Mouse (Mus musculus): ENCODE results near the gene Sucla2. TPM values are rescaled to one million over a fixed set of nuclear protein-coding genes. Genes with fewer than 3 reads are reported as not detected.
"Not testable (repeated sequence)": the region's sequence is repeated elsewhere in the genome, so short reads cannot be mapped to it uniquely, and the experiment has no call there.

Sucla2 gene
- polyA plus RNA-seq, 2 experiments, result 22.0 to 54.5 TPM

DNA sequence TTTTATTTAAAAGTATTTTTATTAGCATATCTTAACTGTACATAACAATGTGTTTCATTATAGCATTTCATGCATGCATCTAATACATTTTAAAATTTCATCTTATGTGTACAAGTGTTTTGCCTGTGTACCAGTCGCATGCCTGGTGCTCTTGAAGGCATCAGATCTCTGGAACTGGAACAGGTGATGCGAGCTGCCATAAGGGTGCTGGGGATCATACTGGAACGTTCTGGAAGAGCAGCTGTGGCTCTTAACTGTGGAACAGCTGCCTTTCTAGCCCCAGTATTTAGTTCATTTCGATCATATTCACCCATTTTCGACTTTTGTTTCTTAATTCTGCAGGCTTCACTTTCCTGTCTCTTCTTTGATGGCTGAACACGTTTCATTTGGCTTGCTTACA lies 26.0 kb downstream of the Sucla2 start:
- no peak overlapping the region for H3K27ac ChIP-seq
- DNase-seq (ENCODE audit: low read depth in 3 of 3, low spot score in 3 of 3), result no peak
- peaks cover 8 to 13% of the 10 kb centered on the region in 2 experiments for H3K4me1 ChIP-seq (replicated peaks; ENCODE audit: control insufficient read depth in 2 of 2, insufficient read depth in 2 of 2, low read length in 1 of 2)
- no peaks in the 10 kb centered on the region for H3K27me3 ChIP-seq (ENCODE audit: control insufficient read depth, insufficient read depth, low read length)
- no peak overlapping the region for H3K4me3 ChIP-seq (ENCODE audit: insufficient read depth in 1 of 2, low read depth in 2 of 2, low read length in 2 of 2)
- TF ChIP-seq CTCF (IDR thresholded peaks at IDR 0.05; ENCODE audit: low read depth), result no peak
- TF ChIP-seq EP300 (IDR thresholded peaks at IDR 0.05; ENCODE audit: low read depth), result no peak
- no peak overlapping the region for H3K9ac ChIP-seq (replicated peaks)
- H3K36me3 ChIP-seq (replicated peaks; ENCODE audit: control insufficient read depth, insufficient read depth, low read depth), result no peaks in the 10 kb centered on the region; the same call in 1 of the 2 replicates
- H3K9me3 ChIP-seq (ENCODE audit: control insufficient read depth, low read length), result no peaks in the 10 kb centered on the region
- H3K4me2 ChIP-seq (ENCODE audit: low read depth), result no peak overlapping the region
- 63% methylated on average over 6 of the region's 6 CpGs for WGBS (ENCODE audit: insufficient replicate concordance)
- ATAC-seq (ENCODE audit: insufficient read depth), result no peak

DNA sequence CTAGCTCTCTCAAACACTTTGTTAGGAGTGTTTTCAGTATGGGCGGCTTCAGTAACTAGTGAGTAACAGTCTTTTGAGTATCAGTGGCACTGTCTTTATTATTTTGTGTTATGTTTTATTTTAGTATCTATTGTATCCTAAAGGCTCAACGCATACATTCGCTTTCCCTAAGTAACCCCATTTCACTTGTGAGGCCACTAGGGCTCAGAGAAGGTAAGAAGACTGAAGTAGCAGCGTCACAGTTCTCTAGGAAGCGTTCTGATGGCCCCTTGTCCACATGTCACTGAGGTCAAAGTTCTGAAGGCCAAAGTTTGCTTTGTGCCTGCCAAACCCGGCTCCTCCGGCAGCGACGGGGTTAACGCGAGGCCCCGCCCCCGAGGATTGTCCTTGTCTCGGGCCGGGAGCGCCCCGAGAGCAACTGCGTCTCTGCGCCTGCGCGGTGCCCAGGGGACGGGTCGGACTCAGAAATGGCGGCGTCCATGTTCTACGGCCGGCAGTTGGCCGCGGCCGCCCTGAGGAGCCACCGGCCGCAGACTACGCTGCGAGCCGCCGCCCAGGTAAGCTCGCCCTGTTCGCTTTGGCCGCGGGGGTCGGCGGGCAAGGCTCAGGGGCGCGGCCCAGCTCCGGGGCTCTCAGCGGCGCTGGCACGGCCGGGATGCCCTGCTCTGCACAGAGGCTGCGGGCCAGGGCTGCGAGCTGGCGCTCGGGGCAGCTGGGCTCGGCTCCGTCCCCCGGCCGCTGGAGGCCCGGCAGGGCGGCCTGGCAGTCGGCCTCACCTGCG lies 27.4 kb downstream of the Sucla2 start:
- ATAC-seq (ENCODE audit: insufficient read depth) (peak; percentile 94), DNase-seq (ENCODE audit: low read depth in 3 of 3, low spot score in 3 of 3) (peak; percentile 81 to 83 (median 82))
- Histone ChIP-seq H3K4me1 (replicated peaks; ENCODE audit: control insufficient read depth in 2 of 2, insufficient read depth in 2 of 2, low read length in 1 of 2) (peaks cover 8 to 13% of the 10 kb centered on the region in 2 experiments), H3K27me3 (ENCODE audit: control insufficient read depth, insufficient read depth, low read length) (no peaks in the 10 kb centered on the region), H3K27ac (peak overlapping the region; percentile 42; the same call in 1 of the 2 replicates), H3K4me3 (ENCODE audit: insufficient read depth in 1 of 2, low read depth in 2 of 2, low read length in 2 of 2) (peak overlapping the region; percentile 93 to 99), H3K9me3 (ENCODE audit: control insufficient read depth, low read length) (no peaks in the 10 kb centered on the region), H3K36me3 (replicated peaks; ENCODE audit: control insufficient read depth, insufficient read depth, low read depth) (no peaks in the 10 kb centered on the region; the same call in 1 of the 2 replicates), H3K9ac (replicated peaks) (peak overlapping the region; percentile 93), H3K4me2 (ENCODE audit: low read depth) (peak overlapping the region; percentile 86)
- no peak; the same call in 1 of the 2 replicates for TF ChIP-seq CTCF (IDR thresholded peaks at IDR 0.05; ENCODE audit: low read depth)
- TF ChIP-seq EP300 (IDR thresholded peaks at IDR 0.05; ENCODE audit: low read depth), result no peak
- 4% methylated on average over 58 of the region's 61 CpGs for WGBS (ENCODE audit: insufficient replicate concordance)

DNA sequence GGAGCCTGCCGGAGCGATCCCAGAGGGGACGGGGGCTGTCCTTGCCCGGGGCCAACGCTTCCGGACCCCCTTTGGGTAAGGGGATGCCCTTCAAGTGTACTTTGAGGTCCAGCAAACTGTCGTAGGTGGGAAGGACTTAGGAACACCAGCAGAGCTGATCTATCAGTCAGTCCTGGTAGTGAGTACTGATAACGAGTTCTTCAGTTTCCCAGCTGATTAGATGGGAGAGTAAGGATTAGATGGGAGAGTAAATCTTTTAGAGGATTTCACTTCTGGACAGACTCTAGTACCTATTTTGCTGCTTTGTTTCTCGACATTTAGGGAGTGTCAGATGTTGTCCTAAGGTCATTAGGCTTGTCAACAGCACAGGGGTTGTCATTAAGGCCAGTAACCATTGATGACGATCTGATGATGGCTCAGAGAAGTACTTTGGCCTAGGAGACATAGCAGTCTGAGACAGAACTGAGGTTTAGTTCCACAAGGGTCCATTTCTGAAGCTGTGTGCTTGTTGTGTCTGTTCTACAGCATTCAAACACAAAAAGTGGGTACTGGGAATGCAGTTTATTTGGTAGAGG lies 28.1 kb downstream of the Sucla2 start:
- H3K27ac ChIP-seq, result peak overlapping the region; percentile 42; the same call in 1 of the 2 replicates
- no peaks in the 10 kb centered on the region for H3K9me3 ChIP-seq (ENCODE audit: control insufficient read depth, low read length)
- WGBS (ENCODE audit: insufficient replicate concordance), result 1% methylated on average over 10 of the region's 10 CpGs
- no peaks in the 10 kb centered on the region for H3K27me3 ChIP-seq (ENCODE audit: control insufficient read depth, insufficient read depth, low read length)
- DNase-seq (ENCODE audit: low read depth in 3 of 3, low spot score in 3 of 3) (peak in 1 of 3 experiments; percentile 20), ATAC-seq (ENCODE audit: insufficient read depth) (peak; percentile 51)
- no peaks in the 10 kb centered on the region; the same call in 1 of the 2 replicates for H3K36me3 ChIP-seq (replicated peaks; ENCODE audit: control insufficient read depth, insufficient read depth, low read depth)
- peak overlapping the region; percentile 93 for H3K9ac ChIP-seq (replicated peaks)
- peak overlapping the region; percentile 86 for H3K4me2 ChIP-seq (ENCODE audit: low read depth)
- peak overlapping the region; percentile 93 to 99 for H3K4me3 ChIP-seq (ENCODE audit: insufficient read depth in 1 of 2, low read depth in 2 of 2, low read length in 2 of 2)
- H3K4me1 ChIP-seq (replicated peaks; ENCODE audit: control insufficient read depth in 2 of 2, insufficient read depth in 2 of 2, low read length in 1 of 2), result peaks cover 8 to 13% of the 10 kb centered on the region in 2 experiments
- no peak for TF ChIP-seq CTCF (IDR thresholded peaks at IDR 0.05; ENCODE audit: low read depth)
- no peak for TF ChIP-seq EP300 (IDR thresholded peaks at IDR 0.05; ENCODE audit: low read depth)

DNA sequence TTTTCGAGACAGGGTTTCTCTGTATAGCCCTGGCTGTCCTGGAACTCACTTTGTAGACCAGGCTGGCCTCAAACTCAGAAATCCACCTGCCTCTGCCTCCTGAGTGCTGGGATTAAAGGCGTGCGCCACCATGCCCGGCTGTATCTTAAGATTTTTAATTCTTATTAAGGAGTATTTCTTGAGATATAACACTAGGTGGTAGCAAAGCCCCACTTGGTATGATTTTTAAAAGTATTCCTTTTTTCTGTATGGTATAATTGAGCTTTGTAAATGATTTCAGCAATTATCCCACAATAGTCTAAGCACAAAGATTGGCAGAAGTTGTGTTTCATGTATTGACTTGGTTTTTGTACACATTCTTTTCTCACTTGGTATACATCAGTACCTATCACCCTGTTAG lies 44.7 kb downstream of the Sucla2 start:
- H3K9me3 ChIP-seq (ENCODE audit: control insufficient read depth, low read length); H3K4me1 ChIP-seq (replicated peaks; ENCODE audit: control insufficient read depth in 2 of 2, insufficient read depth in 2 of 2, low read length in 1 of 2); ATAC-seq (ENCODE audit: insufficient read depth); DNase-seq (ENCODE audit: low read depth in 3 of 3, low spot score in 3 of 3); H3K9ac ChIP-seq (replicated peaks); H3K27me3 ChIP-seq (ENCODE audit: control insufficient read depth, insufficient read depth, low read length); H3K4me2 ChIP-seq (ENCODE audit: low read depth); H3K27ac ChIP-seq; H3K4me3 ChIP-seq (ENCODE audit: insufficient read depth in 1 of 2, low read depth in 2 of 2, low read length in 2 of 2); H3K36me3 ChIP-seq (replicated peaks; ENCODE audit: control insufficient read depth, insufficient read depth, low read depth): not testable (repeated sequence)
- WGBS (ENCODE audit: insufficient replicate concordance), result 77% methylated on average over 4 of the region's 4 CpGs

DNA sequence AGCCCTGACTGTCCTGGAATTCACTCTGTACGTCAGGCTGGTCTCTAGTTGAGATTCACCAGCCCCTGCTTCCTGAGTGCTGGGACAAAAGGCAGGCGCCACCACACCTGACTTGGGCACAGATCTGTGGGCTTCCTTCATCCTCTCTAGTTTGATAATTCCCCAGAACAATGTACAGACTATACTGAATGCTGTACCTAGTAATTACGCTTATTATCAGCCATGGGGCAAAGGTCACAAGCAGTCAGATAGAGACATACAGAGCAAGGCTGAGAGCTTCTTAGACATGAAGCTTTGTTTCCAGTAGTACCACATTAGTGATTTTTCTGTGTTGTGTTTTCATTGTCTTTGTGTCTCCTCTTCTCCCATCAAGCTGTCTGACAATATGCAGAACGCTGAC lies 46.0 kb downstream of the Sucla2 start:
- H3K27ac ChIP-seq, result no peak overlapping the region
- 80% methylated on average over 4 of the region's 4 CpGs for WGBS (ENCODE audit: insufficient replicate concordance)
- ATAC-seq (ENCODE audit: insufficient read depth) (no peak), DNase-seq (ENCODE audit: low read depth in 3 of 3, low spot score in 3 of 3) (no peak)
- no peaks in the 10 kb centered on the region for H3K9me3 ChIP-seq (ENCODE audit: control insufficient read depth, low read length)
- H3K27me3 ChIP-seq (ENCODE audit: control insufficient read depth, insufficient read depth, low read length), result no peaks in the 10 kb centered on the region
- TF ChIP-seq CTCF (IDR thresholded peaks at IDR 0.05; ENCODE audit: low read depth) (no peak), EP300 (IDR thresholded peaks at IDR 0.05; ENCODE audit: low read depth) (no peak)
- no peak overlapping the region for H3K4me2 ChIP-seq (ENCODE audit: low read depth)
- no peaks in the 10 kb centered on the region for H3K4me1 ChIP-seq (replicated peaks; ENCODE audit: control insufficient read depth in 2 of 2, insufficient read depth in 2 of 2, low read length in 1 of 2)
- no peaks in the 10 kb centered on the region; the same call in 1 of the 2 replicates for H3K36me3 ChIP-seq (replicated peaks; ENCODE audit: control insufficient read depth, insufficient read depth, low read depth)
- no peak overlapping the region for H3K4me3 ChIP-seq (ENCODE audit: insufficient read depth in 1 of 2, low read depth in 2 of 2, low read length in 2 of 2)
- no peak overlapping the region for H3K9ac ChIP-seq (replicated peaks)

All from liver, embryonic 14.5 days (tissue).